Mouse (Mus musculus) lung, postnatal 10 days (tissue): ENCODE measurements at regions not wholly inside any gene's neighbourhood (a gene's known extent, or its start where the extent isn't known, plus 50 kb on each side); places are given as distances from the start of the nearest gene placed in this dataset.

Experiments
- DNase-seq: peaks from one replicate; pipeline ENCODE4 v3.0.0; 2021

- no peak for DNase-seq
Measured at GRCm38 (mm10) chr4:7597671-7598390, 641.0 kb downstream of the Car8 start.

- DNase-seq = peak; percentile 2
Measured at GRCm38 (mm10) chr4:7596116-7596515, 642.7 kb downstream of the Car8 start.

- no peak for DNase-seq
Measured at GRCm38 (mm10) chr4:7583851-7584250, 655.0 kb downstream of the Car8 start.

- no peak for DNase-seq
Measured at GRCm38 (mm10) chr4:7581931-7582330, 656.9 kb downstream of the Car8 start.

- no peak for DNase-seq
Measured at GRCm38 (mm10) chr4:7581220-7581916, 657.5 kb downstream of the Car8 start.

GRCm38 (mm10) chr4:7580554-7581219 lies 658.2 kb downstream of the Car8 start:
- peak; percentile 15 for DNase-seq

GRCm38 (mm10) chr4:7574011-7574410 lies 664.8 kb downstream of the Car8 start:
- no peak for DNase-seq

- peak; percentile 3 for DNase-seq
Measured at GRCm38 (mm10) chr4:7567687-7568393, 671.0 kb downstream of the Car8 start.

GRCm38 (mm10) chr4:7559867-7560832 lies 678.7 kb downstream of the Car8 start:
- DNase-seq = no peak

- DNase-seq = no peak
Measured at GRCm38 (mm10) chr4:7558721-7559120, 680.1 kb downstream of the Car8 start.

DNA sequence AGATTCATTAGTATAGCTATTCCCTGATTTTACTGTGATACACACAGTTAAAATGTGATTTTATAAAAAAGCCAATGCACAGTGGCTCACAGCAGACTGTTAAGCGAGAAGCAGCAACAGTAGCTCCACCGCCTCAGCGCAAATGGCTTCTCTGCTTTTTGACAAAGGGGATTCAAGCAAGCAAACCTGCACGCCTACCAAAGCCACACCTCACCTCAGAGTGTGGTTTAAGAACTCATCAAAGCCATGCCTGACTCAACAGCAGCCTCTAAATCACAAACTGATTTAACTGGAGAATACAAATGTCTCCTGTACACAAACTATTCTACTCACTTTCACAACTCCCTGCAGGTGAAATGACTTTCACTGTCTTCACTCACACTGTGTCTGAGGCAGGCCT lies 704.5 kb downstream of the Car8 start:
- DNase-seq = no peak

- no peak for DNase-seq
Measured at GRCm38 (mm10) chr4:7527718-7528117, 711.1 kb downstream of the Car8 start.

GRCm38 (mm10) chr4:7513081-7513480 lies 725.8 kb downstream of the Car8 start:
- no peak for DNase-seq

- no peak for DNase-seq
Measured at GRCm38 (mm10) chr4:7485552-7485951, 753.3 kb downstream of the Car8 start.

DNA sequence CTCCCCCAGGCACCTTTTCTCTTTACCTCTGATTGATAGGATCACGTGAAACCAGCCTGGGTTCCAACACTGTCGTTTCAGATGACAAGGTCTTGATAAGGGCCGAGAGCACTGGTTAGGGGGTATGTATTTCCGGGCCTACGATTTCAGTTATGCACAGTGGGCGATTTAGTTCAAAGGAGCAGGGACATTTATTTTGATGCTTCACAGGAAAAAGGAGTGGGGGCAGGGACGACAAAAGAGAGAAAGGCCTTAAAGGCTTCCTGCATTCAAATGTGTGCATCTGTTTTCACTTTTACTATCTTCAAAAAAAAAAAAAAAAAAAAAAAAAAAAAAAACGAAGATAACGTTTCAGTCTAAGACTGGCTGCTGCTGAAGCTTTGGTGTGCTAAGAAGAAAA lies 783.7 kb downstream of the Car8 start:
- DNase-seq = peak; percentile 11

- DNase-seq = no peak
Measured at GRCm38 (mm10) chr4:7452678-7453077, 786.2 kb downstream of the Car8 start.

DNA sequence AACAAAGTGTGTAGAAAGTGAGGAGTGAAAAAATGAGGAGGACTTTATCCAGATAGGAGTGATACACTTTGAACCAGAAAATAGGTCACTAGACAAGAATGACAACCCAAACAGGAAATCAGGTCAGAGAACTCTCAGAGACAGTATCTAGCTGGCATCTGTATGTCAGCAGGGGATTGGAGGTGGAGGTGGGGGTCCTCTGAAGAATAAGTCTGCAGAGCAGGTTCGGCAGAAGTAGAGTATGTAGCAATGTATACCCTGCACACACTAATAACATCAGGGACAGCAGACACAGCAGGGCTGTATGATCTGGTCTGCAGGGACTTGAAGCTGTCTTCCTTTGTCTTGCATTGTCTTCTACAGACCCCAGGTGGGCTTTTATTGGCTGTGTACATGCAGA lies 787.9 kb downstream of the Car8 start:
- DNase-seq = no peak

GRCm38 (mm10) chr4:7429308-7429707 lies 809.5 kb downstream of the Car8 start:
- DNase-seq = no peak

DNA sequence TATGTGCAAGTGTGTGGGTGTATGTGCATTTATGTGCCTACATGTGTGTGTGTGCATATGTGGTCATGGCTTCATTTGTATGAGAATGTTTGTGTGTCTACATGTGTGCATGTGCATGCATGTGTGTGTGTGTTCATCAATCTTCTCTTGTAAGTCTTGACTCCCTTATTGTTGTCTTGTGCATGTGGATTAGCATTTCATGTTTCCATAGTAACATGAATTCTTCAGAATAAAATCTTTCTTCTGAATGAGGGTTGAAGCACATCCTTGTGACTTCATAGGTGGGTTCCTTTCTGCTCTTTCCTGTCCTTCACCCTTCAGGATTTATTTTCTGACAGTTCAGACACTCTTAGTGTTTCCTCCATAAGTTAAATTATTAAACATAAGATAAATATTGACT lies 814.8 kb downstream of the Car8 start:
- DNase-seq = no peak

DNA sequence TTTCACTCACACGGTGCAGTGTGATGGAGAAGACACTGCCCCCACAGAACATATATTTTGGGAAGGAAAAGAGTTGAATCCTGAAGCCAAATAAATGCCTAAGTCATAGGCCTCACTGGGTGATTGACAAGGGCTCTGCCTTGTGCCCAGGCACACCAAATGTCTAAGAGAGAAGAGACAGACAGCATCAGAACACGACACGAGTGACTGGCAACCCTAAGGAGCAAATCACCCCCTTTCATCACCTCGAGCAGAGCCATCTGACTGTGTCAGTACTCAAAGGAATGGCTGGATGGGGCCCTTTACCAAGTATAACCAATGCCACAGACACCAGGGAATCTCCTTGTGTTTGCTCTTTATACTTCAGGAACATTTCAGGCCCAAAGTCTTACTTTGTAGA lies 815.6 kb downstream of the Car8 start:
- DNase-seq = no peak

- DNase-seq = no peak
Measured at GRCm38 (mm10) chr4:7422787-7423186, 816.1 kb downstream of the Car8 start.

- DNase-seq = no peak
Measured at GRCm38 (mm10) chr4:7414301-7414700, 824.5 kb downstream of the Car8 start.
